Mouse (Mus musculus): ENCODE measurements around the gene Slc46a2. TPM values are rescaled to one million over a fixed set of nuclear protein-coding genes. Genes with fewer than 3 reads are reported as not detected.

Gene Slc46a2
- polyA plus RNA-seq, 1 experiment, result 28.3 TPM

DNA sequence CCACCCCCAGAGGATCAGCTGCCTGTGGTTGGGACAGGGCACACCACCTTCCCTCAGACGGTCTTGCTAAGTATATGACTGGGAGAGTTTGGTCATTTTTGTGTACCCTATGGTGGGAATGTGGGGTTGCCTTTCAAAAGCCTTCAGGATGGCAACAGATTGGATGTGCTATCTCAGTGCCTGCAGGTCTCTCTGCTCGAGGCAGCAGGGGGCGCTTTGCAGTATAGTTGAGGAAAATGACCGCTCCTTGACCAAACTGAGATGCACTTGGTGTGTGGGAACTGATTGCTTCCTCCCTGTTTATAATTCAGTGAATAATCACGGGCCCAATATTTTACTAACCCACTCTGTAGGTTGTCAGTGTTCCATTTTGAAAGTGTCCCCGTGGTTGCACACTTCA lies 12.3 kb downstream of the Slc46a2 start:
- no peaks in the 10 kb centered on the region for H3K27me3 ChIP-seq (ENCODE audit: control insufficient read depth, insufficient read depth, low read length)
- no peak overlapping the region for H3K4me3 ChIP-seq (ENCODE audit: control insufficient read depth, insufficient read depth, low read length)
- no peaks in the 10 kb centered on the region for H3K36me3 ChIP-seq (ENCODE audit: control insufficient read depth, insufficient read depth, low read length)
- no peaks in the 10 kb centered on the region for H3K4me1 ChIP-seq (replicated peaks; ENCODE audit: control insufficient read depth, insufficient read depth, low read length)
- peak; percentile 40 for DNase-seq
- no peak for TF ChIP-seq CTCF (IDR thresholded peaks at IDR 0.05; ENCODE audit: borderline replicate concordance, control insufficient read depth, extremely low read depth, insufficient read depth, low read length, poor library complexity)
- no peak for TF ChIP-seq POLR2A (IDR thresholded peaks at IDR 0.05; ENCODE audit: control insufficient read depth, extremely low read depth, insufficient read depth, low read length, poor library complexity)
- H3K27ac ChIP-seq (ENCODE audit: control insufficient read depth, insufficient read depth, low read length), result no peak overlapping the region
- 85% methylated on average over 6 of the region's 6 CpGs for WGBS

DNA sequence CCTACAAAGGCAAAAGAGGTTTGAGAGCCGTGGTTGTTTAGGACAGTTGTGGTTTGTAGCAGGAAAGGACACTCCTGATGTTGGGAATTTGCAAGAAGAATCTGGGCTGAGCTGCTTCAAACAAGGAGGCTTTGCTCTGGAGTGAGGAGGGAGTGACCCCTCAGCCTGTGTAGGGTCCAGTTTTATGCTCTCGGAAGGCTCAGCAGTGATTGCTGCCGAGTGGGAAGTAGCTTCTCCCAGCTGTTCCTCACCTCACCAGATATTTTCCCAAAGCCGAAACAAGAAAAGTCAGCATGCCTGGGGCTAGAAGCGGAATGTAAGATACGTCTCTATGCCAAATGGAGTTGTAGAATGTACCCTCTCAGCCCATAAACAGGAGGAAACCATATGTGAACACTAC lies 13.0 kb downstream of the Slc46a2 start:
- WGBS, result 93% methylated on average over 6 of the region's 6 CpGs
- H3K27ac ChIP-seq (ENCODE audit: control insufficient read depth, insufficient read depth, low read length), result no peak overlapping the region
- H3K4me1 ChIP-seq (replicated peaks; ENCODE audit: control insufficient read depth, insufficient read depth, low read length), result no peaks in the 10 kb centered on the region
- no peak for TF ChIP-seq CTCF (IDR thresholded peaks at IDR 0.05; ENCODE audit: borderline replicate concordance, control insufficient read depth, extremely low read depth, insufficient read depth, low read length, poor library complexity)
- no peak for TF ChIP-seq POLR2A (IDR thresholded peaks at IDR 0.05; ENCODE audit: control insufficient read depth, extremely low read depth, insufficient read depth, low read length, poor library complexity)
- DNase-seq, result no peak
- no peak overlapping the region for H3K4me3 ChIP-seq (ENCODE audit: control insufficient read depth, insufficient read depth, low read length)
- 0 out of 2 replicates have a peak, but pooled peaks cover 3% of the 10 kb centered on the region for H3K36me3 ChIP-seq (ENCODE audit: control insufficient read depth, insufficient read depth, low read length)
- no peaks in the 10 kb centered on the region for H3K27me3 ChIP-seq (ENCODE audit: control insufficient read depth, insufficient read depth, low read length)

DNA sequence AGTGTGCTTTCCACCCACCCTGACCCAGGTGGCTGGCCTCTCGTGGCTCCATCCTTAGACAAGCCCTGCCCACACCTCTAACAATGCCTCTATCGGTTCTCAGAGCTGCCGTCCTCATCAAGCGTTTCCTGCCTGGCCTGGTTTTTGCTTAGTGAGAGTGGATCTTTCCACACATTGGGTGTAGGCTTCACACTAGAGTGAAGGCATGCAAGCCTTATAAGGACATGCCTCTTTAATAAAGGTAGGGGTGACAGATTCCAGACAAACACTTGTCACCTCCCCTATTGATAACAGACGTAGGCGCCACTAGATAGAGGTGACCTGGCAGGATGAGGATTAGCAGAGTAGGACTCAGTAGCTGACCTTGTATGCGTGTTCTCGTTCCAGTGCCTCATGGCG lies 16.3 kb downstream of the Slc46a2 start:
- H3K27ac ChIP-seq (ENCODE audit: control insufficient read depth, insufficient read depth, low read length), result no peak overlapping the region
- DNase-seq, result no peak
- no peak overlapping the region for H3K4me3 ChIP-seq (ENCODE audit: control insufficient read depth, insufficient read depth, low read length)
- H3K27me3 ChIP-seq (ENCODE audit: control insufficient read depth, insufficient read depth, low read length), result no peaks in the 10 kb centered on the region
- TF ChIP-seq CTCF (IDR thresholded peaks at IDR 0.05; ENCODE audit: borderline replicate concordance, control insufficient read depth, extremely low read depth, insufficient read depth, low read length, poor library complexity), result no peak
- no peak for TF ChIP-seq POLR2A (IDR thresholded peaks at IDR 0.05; ENCODE audit: control insufficient read depth, extremely low read depth, insufficient read depth, low read length, poor library complexity)
- H3K4me1 ChIP-seq (replicated peaks; ENCODE audit: control insufficient read depth, insufficient read depth, low read length), result peaks cover 16% of the 10 kb centered on the region
- 95% methylated on average over 9 of the region's 9 CpGs for WGBS
- H3K36me3 ChIP-seq (ENCODE audit: control insufficient read depth, insufficient read depth, low read length), result 0 out of 2 replicates have a peak, but pooled peaks cover 3% of the 10 kb centered on the region

DNA sequence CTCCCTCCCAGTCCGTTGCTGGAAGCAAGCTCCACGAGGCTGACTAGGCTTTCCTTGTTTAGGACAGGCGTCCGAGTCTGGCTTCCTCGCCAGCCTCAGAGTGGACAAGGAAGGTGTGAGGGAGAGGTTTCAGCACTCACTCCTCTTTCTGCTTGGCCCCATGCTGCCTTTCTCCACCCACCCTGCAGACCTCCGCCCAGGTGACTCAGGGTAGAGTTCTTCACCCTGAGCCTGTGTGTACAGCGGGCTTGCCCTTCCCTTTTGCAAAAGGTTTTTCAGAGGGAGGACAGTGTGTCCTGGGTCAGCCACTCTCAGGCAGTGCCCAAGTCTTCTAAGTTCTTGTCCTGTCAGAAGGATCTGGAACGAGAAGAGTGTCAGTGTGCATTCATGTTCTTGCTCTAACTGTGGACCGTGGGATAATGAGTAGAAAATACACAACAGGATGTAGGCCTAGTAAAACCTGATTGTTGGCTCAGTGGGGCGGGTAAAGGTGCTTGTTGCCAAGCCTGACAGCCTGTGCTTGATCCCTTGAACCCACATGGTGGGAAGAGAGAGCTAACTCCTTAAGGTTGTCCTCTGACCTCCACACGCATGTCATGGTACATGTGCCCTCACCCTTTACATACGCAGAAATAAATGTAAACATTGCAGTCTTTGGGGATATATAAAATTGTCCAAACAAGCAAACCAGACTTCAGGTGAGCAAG lies 16.9 kb downstream of the Slc46a2 start:
- WGBS, result 95% methylated on average over 12 of the region's 12 CpGs
- DNase-seq, result no peak
- peaks cover 19% of the 10 kb centered on the region for H3K4me1 ChIP-seq (replicated peaks; ENCODE audit: control insufficient read depth, insufficient read depth, low read length)
- no peak overlapping the region for H3K4me3 ChIP-seq (ENCODE audit: control insufficient read depth, insufficient read depth, low read length)
- TF ChIP-seq POLR2A (IDR thresholded peaks at IDR 0.05; ENCODE audit: control insufficient read depth, extremely low read depth, insufficient read depth, low read length, poor library complexity) (no peak), CTCF (IDR thresholded peaks at IDR 0.05; ENCODE audit: borderline replicate concordance, control insufficient read depth, extremely low read depth, insufficient read depth, low read length, poor library complexity) (no peak)
- H3K36me3 ChIP-seq (ENCODE audit: control insufficient read depth, insufficient read depth, low read length), result 0 out of 2 replicates have a peak, but pooled peaks cover 3% of the 10 kb centered on the region
- no peak overlapping the region for H3K27ac ChIP-seq (ENCODE audit: control insufficient read depth, insufficient read depth, low read length)
- no peaks in the 10 kb centered on the region for H3K27me3 ChIP-seq (ENCODE audit: control insufficient read depth, insufficient read depth, low read length)

DNA sequence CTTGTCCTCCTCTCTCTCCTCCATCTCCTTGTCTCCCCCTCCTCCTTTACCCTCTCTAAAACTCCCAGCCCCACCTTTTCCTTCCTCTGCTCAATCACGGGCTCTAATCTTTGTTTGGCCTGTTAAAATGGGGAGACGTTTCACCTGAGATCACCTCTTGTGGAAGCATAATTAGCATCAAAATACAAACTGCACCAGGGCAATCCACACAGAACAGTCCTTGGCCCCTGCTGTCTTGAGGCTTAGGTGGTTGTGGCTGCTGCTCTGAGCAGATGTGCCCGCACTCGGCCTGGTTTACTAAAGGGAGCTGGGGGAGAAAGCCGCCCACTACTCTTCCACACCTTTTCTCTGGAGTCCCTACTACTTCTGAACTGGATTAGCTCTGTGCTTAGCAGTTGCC lies 18.9 kb downstream of the Slc46a2 start:
- TF ChIP-seq POLR2A (IDR thresholded peaks at IDR 0.05; ENCODE audit: control insufficient read depth, extremely low read depth, insufficient read depth, low read length, poor library complexity), result no peak
- TF ChIP-seq CTCF (IDR thresholded peaks at IDR 0.05; ENCODE audit: borderline replicate concordance, control insufficient read depth, extremely low read depth, insufficient read depth, low read length, poor library complexity), result no peak
- H3K27ac ChIP-seq (ENCODE audit: control insufficient read depth, insufficient read depth, low read length), result no peak overlapping the region
- H3K4me1 ChIP-seq (replicated peaks; ENCODE audit: control insufficient read depth, insufficient read depth, low read length), result peaks cover 29% of the 10 kb centered on the region
- DNase-seq, result no peak
- H3K4me3 ChIP-seq (ENCODE audit: control insufficient read depth, insufficient read depth, low read length), result no peak overlapping the region
- 80% methylated on average over 5 of the region's 5 CpGs for WGBS
- 0 out of 2 replicates have a peak, but pooled peaks cover 3% of the 10 kb centered on the region for H3K36me3 ChIP-seq (ENCODE audit: control insufficient read depth, insufficient read depth, low read length)
- no peaks in the 10 kb centered on the region for H3K27me3 ChIP-seq (ENCODE audit: control insufficient read depth, insufficient read depth, low read length)

DNA sequence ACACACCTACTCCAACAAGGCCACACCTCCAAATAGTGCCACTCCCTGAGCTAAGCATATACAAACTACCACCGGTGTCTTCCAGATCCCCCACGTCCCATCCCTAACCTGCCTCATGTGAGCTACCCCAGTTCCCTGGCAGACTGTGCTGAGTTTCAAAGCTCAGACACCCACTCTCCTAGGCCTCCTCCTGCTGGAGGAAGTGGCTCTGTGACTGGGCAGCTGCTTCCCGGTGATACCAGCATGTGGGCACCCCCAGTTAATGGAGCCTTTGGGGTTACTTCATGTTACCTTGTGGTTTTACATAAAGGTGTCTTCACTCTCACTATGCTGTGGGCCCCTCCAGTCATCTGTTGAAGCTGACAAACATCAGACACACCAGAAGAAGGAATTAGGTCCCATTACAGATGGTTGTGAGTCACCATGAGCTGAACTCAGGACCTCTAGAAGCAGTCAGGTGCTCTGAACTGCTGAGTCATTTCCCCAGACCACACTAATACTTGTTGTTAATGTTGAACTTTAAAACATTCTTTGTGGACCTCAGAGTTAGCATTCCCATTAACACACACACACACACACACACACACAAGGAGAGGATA lies 19.8 kb downstream of the Slc46a2 start:
- 0 out of 2 replicates have a peak, but pooled peaks cover 3% of the 10 kb centered on the region for H3K36me3 ChIP-seq (ENCODE audit: control insufficient read depth, insufficient read depth, low read length)
- no peak overlapping the region for H3K27ac ChIP-seq (ENCODE audit: control insufficient read depth, insufficient read depth, low read length)
- no peaks in the 10 kb centered on the region for H3K27me3 ChIP-seq (ENCODE audit: control insufficient read depth, insufficient read depth, low read length)
- H3K4me1 ChIP-seq (replicated peaks; ENCODE audit: control insufficient read depth, insufficient read depth, low read length), result peaks cover 33% of the 10 kb centered on the region
- no peak for TF ChIP-seq POLR2A (IDR thresholded peaks at IDR 0.05; ENCODE audit: control insufficient read depth, extremely low read depth, insufficient read depth, low read length, poor library complexity)
- no peak for TF ChIP-seq CTCF (IDR thresholded peaks at IDR 0.05; ENCODE audit: borderline replicate concordance, control insufficient read depth, extremely low read depth, insufficient read depth, low read length, poor library complexity)
- no peak for DNase-seq
- WGBS, result 32% methylated on average over 3 of the region's 3 CpGs
- no peak overlapping the region for H3K4me3 ChIP-seq (ENCODE audit: control insufficient read depth, insufficient read depth, low read length)

All from thymus, adult 2 months (tissue).